Mouse (Mus musculus) spleen, adult 2 months (tissue): ENCODE results near the gene Abhd14a.

ENCODE experiments used
- CTCF ChIP-seq: fragments of 200-500 bp; IDR thresholded peaks from 2 replicates; pipeline ENCODE4 v1.5.1; 2011; ENCODE audit warnings: mild to moderate bottlenecking, inconsistent platforms; ENCODE audit not compliant: insufficient read depth, insufficient read length, insufficient replicate concordance; ENCODE audit errors: extremely low read depth
- POLR2A ChIP-seq: fragments of 200-500 bp; IDR thresholded peaks from 2 replicates; pipeline ENCODE4 v1.6.1; 2011; ENCODE audit warnings: low read depth, low read length, inconsistent platforms

DNA sequence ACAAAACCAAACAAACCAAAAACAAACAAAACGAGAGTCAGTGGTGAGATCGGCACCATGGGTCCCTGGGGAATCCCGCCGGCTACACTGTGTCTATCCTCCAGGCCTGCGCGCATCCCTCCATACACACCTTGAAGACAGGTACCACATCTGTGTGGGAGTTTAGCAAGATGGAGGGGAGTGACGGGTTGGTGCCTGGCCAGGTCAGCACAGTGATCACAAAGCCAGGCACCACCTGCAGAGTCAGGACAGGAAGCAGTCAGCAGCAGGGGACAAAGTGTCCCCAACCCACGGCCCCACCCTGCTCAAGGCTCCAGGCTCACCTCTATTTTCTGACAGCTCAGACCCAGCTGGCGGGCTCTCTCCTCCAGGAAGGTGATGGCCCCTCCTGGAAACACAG lies 10.9 kb downstream of the Abhd14a start:
- TF ChIP-seq CTCF (no peak), POLR2A (no peak)
